ENCODE assay signal across 21 mouse cellular contexts in the genomic region with DNA sequence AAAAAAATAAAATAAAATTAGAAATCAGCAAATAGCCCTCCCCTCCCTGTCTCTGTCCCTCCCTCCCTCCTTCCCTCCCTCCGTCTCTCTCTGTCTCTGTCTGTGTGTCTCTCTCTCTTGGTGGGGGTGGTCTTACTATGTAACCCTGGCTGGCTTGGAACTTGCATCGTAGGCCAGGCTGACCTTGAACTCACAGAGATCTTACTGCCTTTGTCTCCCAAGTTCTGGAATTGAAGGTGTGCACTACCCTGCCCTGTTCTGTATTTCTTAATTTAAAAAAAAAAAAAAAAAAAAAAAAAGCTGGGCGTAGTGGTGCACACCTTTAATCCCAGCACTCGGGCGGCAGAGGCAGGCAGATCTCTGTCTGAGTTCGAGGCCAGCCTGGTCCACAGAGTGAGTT. TPM values are rescaled to one million over a fixed set of nuclear protein-coding genes. Genes with fewer than 3 reads are reported as not detected.
DNase-seq lines count a peak whose midpoint lies in the region; ATAC-seq and TF ChIP-seq lines count a peak whose summit lies in the region.
"Had no signal": no experiment of that assay in that cellular context is flagged by ENCODE, and none has a peak within 500 bp of the region (broad histone marks: within the 10 kb centered on the region; RNA-seq: fewer than 3 reads in every experiment).

No protein-coding gene starts in this region.

- no peak for TF ChIP-seq CTCF in E14TG2a.4 (conservative IDR thresholded peaks at IDR 0.05; ENCODE audit: low read length)

- no peak for ATAC-seq in liver, embryonic 12.5 days
- no peak for ATAC-seq in neural tube, embryonic 15.5 days (ENCODE audit: low FRiP score)
- ATAC-seq: CD4-positive, CD25-positive, alpha-beta regulatory T cell, adult 4 months; forebrain, embryonic 15.5 days; hindbrain, embryonic 16.5 days; intestine, embryonic 15.5 days had no signal

- no peak overlapping the region for H3K4me3 ChIP-seq in heart, embryonic 10.5 days
- H3K4me3 ChIP-seq in liver, embryonic 12.5 days, result no peak overlapping the region
- peak overlapping the region; percentile 59 for H3K4me3 ChIP-seq in E14TG2a.4 (replicated peaks; ENCODE audit: low read length)
- H3K4me3 ChIP-seq in neural tube, embryonic 15.5 days (replicated peaks), result no peak overlapping the region
- H3K4me3 ChIP-seq: forebrain, embryonic 15.5 days; intestine, embryonic 15.5 days; left cerebral cortex, adult 2 months; midbrain, embryonic 12.5 days had no signal

- DNase-seq in heart, embryonic 10.5 days (ENCODE audit: low spot score), result no peak
- no peak for DNase-seq in heart, adult 8-10 months (ENCODE audit: low spot score)
- DNase-seq in liver, result no peak
- DNase-seq in R1 (ENCODE audit: low read depth, low spot score), result peak; percentile 83
- DNase-seq: adrenal gland, postnatal 36 days; cerebellum, adult 9-11 months; gastrocnemius, postnatal 10 days; kidney, adult 8-10 months; lung, embryonic 14.5 days; right cerebral cortex, postnatal 14 days had no signal

- 0 out of 2 replicates have a peak overlapping the region, but pooled peaks have one; percentile 86 for H3K27ac ChIP-seq in heart, embryonic 10.5 days
- H3K27ac ChIP-seq in liver, embryonic 12.5 days, result 0 out of 2 replicates have a peak overlapping the region, but pooled peaks have one; percentile 2
- H3K27ac ChIP-seq in neural tube, embryonic 15.5 days (replicated peaks), result no peak overlapping the region
- H3K27ac ChIP-seq: forebrain, embryonic 15.5 days; left cerebral cortex, adult 2 months had no signal

- WGBS in heart, embryonic 10.5 days, result 86% methylated on average over 6 of the region's 6 CpGs
- 56% methylated on average over 6 of the region's 6 CpGs for WGBS in liver, embryonic 12.5 days (ENCODE audit: insufficient replicate concordance)
- WGBS in neural tube, embryonic 15.5 days, result 90% methylated on average over 6 of the region's 6 CpGs

- H3K9me3 ChIP-seq in heart, embryonic 10.5 days, result no peaks in the 10 kb centered on the region
- H3K9me3 ChIP-seq in liver, embryonic 12.5 days (replicated peaks), result no peaks in the 10 kb centered on the region
- H3K9me3 ChIP-seq in E14TG2a.4 (ENCODE audit: low read length), result no peaks in the 10 kb centered on the region
- H3K9me3 ChIP-seq in neural tube, embryonic 15.5 days (replicated peaks), result no peaks in the 10 kb centered on the region
- H3K9me3 ChIP-seq: forebrain, embryonic 15.5 days; intestine, embryonic 15.5 days; midbrain, embryonic 12.5 days had no signal

- no peaks in the 10 kb centered on the region for H3K36me3 ChIP-seq in heart, embryonic 10.5 days
- H3K36me3 ChIP-seq in liver, embryonic 12.5 days, result no peaks in the 10 kb centered on the region
- H3K36me3 ChIP-seq in E14TG2a.4 (ENCODE audit: insufficient read depth, low read length), result no peaks in the 10 kb centered on the region
- H3K36me3 ChIP-seq in neural tube, embryonic 15.5 days, result no peaks in the 10 kb centered on the region
- H3K36me3 ChIP-seq: forebrain, embryonic 15.5 days; intestine, embryonic 15.5 days; midbrain, embryonic 12.5 days had no signal

- H3K4me1 ChIP-seq in heart, embryonic 10.5 days, result peaks cover 55% of the 10 kb centered on the region
- H3K4me1 ChIP-seq in liver, embryonic 12.5 days, result peaks cover 45% of the 10 kb centered on the region
- peaks cover 79% of the 10 kb centered on the region for H3K4me1 ChIP-seq in E14TG2a.4 (replicated peaks; ENCODE audit: low read depth, low read length)
- H3K4me1 ChIP-seq in neural tube, embryonic 15.5 days, result peaks cover 25% of the 10 kb centered on the region

- no peak overlapping the region for H3K9ac ChIP-seq in liver, embryonic 12.5 days
- H3K9ac ChIP-seq in neural tube, embryonic 15.5 days (replicated peaks), result no peak overlapping the region
- H3K9ac ChIP-seq: forebrain, embryonic 15.5 days; intestine, embryonic 15.5 days; lung, embryonic 14.5 days; midbrain, embryonic 12.5 days had no signal

- no peak overlapping the region for H3K4me2 ChIP-seq in liver, embryonic 12.5 days
- H3K4me2 ChIP-seq in neural tube, embryonic 15.5 days, result no peak overlapping the region
- H3K4me2 ChIP-seq: forebrain, embryonic 15.5 days; intestine, embryonic 15.5 days; midbrain, embryonic 12.5 days had no signal

- peaks cover 15% of the 10 kb centered on the region for H3K27me3 ChIP-seq in heart, embryonic 10.5 days (ENCODE audit: insufficient read depth, poor library complexity, severe bottlenecking)
- peaks cover 31% of the 10 kb centered on the region for H3K27me3 ChIP-seq in liver, embryonic 12.5 days (replicated peaks)
- H3K27me3 ChIP-seq in E14TG2a.4 (ENCODE audit: insufficient read depth, low read length), result no peaks in the 10 kb centered on the region
- 0 out of 2 replicates have a peak, but pooled peaks cover 3% of the 10 kb centered on the region for H3K27me3 ChIP-seq in neural tube, embryonic 15.5 days (replicated peaks)
- H3K27me3 ChIP-seq: forebrain, embryonic 15.5 days; intestine, embryonic 15.5 days had no signal

RNA-seq across cellular contexts. Expression of gene Epha2, which starts 21.3 kb away (rescaled TPM):
- polyA plus RNA-seq in heart, embryonic 10.5 days (2016; fragmentation: Nextera tagmentation; extraction: Ambion mirVana), result 5.2 and 6.3 TPM in 2 replicates
- total RNA-seq in heart, adult 8-10 months (2022), result 1 to 10 TPM; 4.6 to 7.1 (median 5.2) TPM
- 2.1 TPM in 2 replicates for polyA plus RNA-seq in liver, embryonic 12.5 days (2016; fragmentation: Nextera tagmentation; extraction: Ambion mirVana)
- polyA plus RNA-seq in neural tube, embryonic 15.5 days (2015; fragmentation: Nextera tagmentation; extraction: Ambion mirVana), result 0.87 and 1.9 TPM in 2 replicates
- total RNA-seq: hematopoietic stem cell, adult 5-6 weeks had no signal

RNA-seq across cellular contexts. Expression of gene Arhgef19, which starts 40.5 kb away (rescaled TPM):
- 1.2 and 3.7 TPM in 2 replicates for polyA plus RNA-seq in heart, embryonic 10.5 days (2016; fragmentation: Nextera tagmentation; extraction: Ambion mirVana)
- total RNA-seq in heart, adult 8-10 months (2022), result 10 to 100 TPM; 26.2 to 32.2 (median 30.3) TPM
- polyA plus RNA-seq in liver, embryonic 12.5 days (2016; fragmentation: Nextera tagmentation; extraction: Ambion mirVana), result 1.9 and 2.4 TPM in 2 replicates
- polyA plus RNA-seq in neural tube, embryonic 15.5 days (2015; fragmentation: Nextera tagmentation; extraction: Ambion mirVana), result 1.3 and 3.8 TPM in 2 replicates
- total RNA-seq: common myeloid progenitor, adult 5-6 weeks; hematopoietic stem cell, adult 5-6 weeks had no signal
- polyA plus RNA-seq: CD4-positive, CD25-positive, alpha-beta regulatory T cell, adult 4 months had no signal
